Mouse (Mus musculus) G1E (cell line): ENCODE results near the gene Ephb1.

Experiments used
- CTCF ChIP-seq: IDR thresholded peaks from 2 replicates; pipeline ENCODE4 v1.5.1; 2012; ENCODE audit warnings: low read depth, low read length, inconsistent platforms, mixed read lengths
- GATA1 ChIP-seq: IDR thresholded peaks from 2 replicates; pipeline ENCODE4 v1.6.1; 2012; ENCODE audit warnings: borderline replicate concordance, low read length, inconsistent platforms, mixed read lengths
- GATA2 ChIP-seq: IDR thresholded peaks from 2 replicates; pipeline ENCODE4 v1.6.1; 2012; ENCODE audit warnings: low read depth, low read length, inconsistent platforms, borderline replicate concordance
- POLR2AphosphoS5 ChIP-seq: IDR thresholded peaks from 2 replicates; pipeline ENCODE4 v1.6.1; 2012; ENCODE audit warnings: low read depth, low read length, inconsistent platforms; ENCODE audit not compliant: insufficient replicate concordance
- TAL1 ChIP-seq: conservative IDR thresholded peaks from 2 replicates; pipeline ENCODE4 v1.6.1; 2012; ENCODE audit warnings: low read depth, low read length, inconsistent platforms, mixed read lengths

GRCm38 (mm10) chr9:101940182-101940581, 414.3 kb downstream of the Ephb1 start:
- TF ChIP-seq CTCF (no peak), GATA1 (no peak), POLR2AphosphoS5 (no peak), GATA2 (no peak), TAL1 (no peak)
